Mouse (Mus musculus): ENCODE measurements at regions not wholly inside any gene's neighbourhood (a gene's known extent, or its start where the extent isn't known, plus 50 kb on each side); places are given as distances from the start of the nearest gene placed in this dataset.
A peak's percentile ranks its signal among the peaks of the same experiment; 100 is the strongest.

DNA sequence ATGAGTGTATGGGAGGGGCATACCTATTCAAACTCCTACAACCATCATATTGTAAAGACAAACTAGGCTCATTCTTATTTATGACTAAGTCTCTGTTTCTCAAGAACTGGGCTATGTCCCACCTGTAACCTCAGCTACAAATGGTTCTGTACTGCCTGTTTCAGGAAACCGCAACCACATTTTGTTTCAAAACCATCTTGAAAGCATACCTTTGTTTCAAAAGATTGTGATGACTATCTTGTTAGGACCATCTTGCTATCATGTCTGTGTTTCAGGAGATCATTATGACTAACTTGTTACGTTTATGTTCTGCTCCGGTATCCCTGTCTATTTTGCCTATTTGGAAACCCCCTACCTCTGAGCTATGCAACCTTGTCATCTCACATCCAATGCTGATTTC is 340.2 kb upstream of the Cblb start:
- DNase-seq = no peak

DNA sequence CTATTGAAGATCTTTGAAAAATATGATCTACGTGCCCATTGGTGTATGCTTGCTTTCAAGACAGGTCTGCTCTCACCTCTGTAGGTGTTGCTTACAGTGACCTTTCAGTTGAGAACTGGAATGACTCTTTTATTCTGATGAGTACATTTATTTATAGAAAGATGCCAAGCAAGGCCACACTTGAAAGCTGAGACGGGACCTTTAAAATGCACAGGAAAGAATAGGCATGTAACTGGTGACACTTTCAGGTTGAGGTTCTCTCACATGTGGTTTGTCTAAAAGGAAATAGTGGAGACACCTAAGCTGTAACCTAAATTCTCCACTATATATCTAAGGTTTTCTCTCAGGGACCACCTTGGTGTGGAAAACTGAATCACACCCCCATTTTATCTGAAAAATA is 326.0 kb upstream of the Cblb start:
- DNase-seq = no peak

DNA sequence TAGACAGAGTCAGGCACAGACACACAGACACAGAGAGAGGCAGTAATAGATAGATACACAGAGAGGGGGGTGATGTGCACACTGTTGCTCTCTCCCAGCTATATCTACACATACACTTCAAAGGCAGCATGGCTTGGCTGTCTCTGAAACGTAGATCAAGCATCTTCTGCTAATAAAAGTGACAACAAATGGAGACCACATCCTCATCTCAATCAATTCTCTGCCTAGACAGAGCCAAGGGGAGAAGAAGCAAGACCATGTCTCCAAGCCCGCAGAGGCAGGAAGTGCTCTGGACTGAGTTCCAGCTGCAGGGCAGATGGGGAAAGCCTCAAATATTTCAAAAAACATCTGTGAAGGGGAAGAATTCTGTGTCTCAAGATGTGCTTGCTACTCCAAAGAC is 312.3 kb upstream of the Cblb start:
- DNase-seq = no peak

DNA sequence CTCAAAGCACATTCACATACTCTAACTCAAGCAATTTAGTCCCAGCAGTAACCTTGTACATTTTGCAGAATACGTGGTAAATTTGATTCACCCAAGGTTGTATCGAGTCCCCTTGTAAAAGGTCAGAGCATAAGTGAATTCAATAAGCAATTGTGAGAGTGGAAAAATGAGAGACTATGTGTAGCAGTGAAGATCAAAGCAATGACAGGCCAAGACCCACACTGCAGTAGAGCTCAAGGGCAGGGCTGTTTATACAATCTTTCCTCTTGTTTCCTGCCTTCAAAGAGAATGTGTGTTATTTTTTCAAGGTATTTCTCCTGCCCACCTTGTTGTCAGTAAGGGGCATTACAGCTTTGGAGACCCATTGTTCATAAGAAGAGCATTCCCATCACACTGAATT is 311.4 kb upstream of the Cblb start:
- no peak for DNase-seq

DNA sequence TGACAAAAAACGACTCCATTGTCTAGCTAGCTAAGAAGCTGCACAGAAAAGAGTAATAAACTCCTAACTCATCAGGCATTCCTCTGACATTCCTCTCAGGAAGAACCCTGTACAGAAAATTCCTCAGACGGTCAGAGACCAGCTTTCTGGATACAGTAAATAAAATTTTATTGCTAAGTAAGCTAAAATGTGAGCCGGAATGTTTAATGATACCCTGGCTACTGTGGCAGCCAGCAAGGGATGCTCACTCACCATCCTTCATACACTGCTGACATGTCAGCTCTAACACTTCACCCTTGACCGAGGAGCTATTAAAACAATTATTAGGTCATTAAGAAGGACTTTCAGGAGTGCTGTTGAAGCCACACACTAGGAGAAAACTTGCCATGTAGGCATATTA is 308.3 kb upstream of the Cblb start:
- no peak for DNase-seq

DNA sequence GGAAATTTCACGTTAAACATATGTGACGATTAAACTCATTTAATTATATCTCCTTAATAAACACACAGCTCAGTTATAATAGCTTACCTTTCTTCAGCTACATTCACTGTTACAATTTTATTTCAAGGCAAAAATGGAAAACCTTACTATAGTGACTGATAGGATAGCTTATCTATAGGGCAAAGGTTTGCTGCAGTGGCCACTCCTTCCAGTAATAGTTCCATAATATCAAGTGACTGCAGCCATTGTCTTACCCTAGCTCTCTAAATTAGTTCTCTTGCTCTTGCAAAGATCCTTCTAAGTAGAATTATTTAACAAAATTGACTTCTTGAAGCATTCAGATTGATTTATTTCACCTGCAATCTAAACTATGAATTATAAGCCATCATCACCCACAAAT is 289.1 kb upstream of the Cblb start:
- DNase-seq = no peak

DNA sequence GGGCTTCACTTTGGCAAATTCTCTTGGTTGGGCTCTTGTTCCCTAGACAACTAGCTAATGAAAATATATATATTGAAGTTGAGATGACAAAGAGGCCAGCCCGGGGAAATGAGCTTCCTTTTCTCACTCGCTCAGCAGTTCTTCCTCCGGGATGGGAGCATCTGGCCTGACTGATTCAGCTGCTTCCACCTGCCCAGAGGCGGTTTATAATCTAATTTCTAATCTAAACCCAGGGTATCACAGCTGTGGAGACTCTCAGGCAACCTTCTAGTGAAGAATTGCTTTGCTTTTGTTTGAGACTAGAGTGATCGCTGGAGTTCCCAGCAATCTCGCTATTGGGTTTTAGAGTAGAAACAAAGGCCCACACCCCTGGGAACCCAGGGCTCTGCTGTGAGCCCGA is 279.1 kb upstream of the Cblb start:
- no peak for DNase-seq

DNA sequence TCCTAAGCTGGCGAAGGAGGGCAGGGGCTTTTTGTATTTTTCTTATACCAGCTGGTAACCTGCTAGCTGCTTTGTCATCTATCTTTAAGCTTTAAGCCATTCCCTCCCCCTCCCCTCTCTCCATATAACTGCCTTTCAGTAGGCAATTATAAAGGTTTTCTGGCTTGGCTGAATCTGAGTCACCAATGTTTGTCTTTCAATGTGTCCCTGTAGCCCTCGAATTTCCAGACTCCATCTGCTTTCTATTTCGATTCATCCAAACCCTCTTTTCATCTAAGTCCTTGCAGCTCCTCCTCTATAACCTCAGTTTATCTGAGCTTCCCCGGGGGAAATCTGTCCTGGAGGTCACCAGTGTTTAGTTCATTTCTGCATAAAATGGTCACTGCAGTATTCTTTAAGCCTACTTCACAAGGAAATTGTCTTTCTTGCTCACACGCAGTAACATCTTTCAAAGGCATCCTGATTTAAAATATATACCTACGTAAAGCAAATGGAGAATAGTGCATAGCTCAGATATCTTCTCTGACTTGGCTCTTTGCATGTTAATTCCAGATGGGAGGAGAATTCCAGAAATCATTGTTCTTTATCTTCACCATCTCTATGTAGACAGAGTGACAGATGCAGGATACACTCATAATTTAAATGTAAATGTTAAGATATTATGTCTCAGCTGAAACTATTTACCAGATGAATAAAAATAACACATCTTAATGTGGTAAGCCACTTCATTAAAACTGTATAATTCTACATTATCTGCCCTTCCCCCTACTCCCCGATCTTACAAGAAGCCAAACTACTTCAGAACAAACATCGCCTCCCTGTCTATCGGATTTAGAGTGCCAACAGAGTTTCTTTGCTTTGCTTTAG is 272.4 kb upstream of the Cblb start:
- no peak for DNase-seq

DNA sequence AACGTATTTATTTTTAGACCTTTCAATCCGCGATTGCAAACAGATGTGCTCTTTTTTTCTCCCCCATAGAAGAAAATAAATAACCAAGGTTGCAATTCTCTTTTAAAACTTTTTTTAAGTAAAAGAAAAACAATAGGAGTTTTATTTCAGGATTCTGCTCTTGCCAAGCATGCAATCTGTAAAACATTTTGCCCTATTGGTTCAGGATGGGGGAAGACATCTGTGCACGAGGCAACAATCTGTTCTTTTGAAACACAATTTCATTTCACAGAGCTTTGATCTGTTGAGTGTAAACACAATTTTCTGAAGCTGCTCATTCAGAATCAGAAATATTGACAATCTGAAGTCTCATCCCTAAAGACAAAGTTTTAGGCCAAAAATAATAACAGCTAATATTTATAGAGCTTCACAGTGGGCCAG is 271.8 kb upstream of the Cblb start:
- no peak for DNase-seq

DNA sequence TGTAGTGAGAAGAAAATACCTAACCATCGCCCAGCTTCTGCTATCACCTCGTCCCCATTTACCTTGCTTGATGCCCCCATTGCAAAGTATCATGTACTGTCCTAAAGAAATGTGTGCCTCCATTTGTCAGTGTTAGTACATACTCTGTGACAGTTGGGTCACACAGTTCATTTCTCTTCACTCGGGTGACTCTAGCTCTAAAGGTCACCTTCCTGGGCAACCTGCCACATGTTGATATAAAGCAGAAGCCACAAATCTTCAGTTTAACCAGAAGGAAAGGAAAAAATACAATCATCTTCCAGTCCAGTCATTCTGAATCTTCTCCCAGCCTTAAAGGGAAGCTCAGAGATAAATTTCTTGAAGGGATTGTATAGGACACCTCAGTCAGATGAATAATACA is 263.5 kb upstream of the Cblb start:
- no peak for DNase-seq

DNA sequence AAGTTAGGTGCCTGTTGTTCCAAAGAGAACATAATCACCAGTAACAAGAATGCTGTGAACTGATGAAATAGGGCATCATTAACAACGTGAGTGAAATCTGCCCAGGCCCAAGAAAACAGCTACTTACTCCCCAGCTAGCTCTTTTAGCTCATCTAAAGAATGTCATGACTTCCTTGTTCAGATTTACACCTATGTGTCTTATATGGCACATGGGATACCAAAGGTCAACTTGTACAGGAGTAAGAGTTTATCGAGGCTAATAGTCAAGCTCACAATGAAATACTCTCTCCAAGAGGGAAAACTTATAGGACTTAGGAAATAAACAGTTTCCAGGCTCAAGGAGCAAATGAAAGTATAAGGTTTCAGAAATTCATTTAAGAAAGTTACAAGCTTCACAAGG is 252.1 kb upstream of the Cblb start:
- DNase-seq = no peak

DNA sequence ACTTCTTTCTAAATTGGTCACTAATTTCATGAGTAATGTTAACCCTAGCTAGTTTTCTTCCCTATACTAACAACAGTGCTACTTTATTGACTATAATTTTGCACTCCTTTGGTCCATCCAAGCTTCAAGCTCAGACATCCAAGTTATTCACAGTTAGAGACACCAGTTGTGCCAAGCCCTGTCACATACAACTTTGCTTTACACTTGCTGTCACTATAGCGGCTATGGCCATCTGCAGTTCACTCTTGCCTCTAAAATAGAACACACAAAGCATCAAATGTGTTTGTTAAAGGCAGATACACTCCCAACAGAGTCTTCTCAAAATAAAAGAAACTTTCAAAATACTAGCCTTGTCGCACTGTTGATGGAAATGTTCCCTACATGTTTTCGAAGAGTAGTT is 236.0 kb upstream of the Cblb start:
- no peak for DNase-seq

DNA sequence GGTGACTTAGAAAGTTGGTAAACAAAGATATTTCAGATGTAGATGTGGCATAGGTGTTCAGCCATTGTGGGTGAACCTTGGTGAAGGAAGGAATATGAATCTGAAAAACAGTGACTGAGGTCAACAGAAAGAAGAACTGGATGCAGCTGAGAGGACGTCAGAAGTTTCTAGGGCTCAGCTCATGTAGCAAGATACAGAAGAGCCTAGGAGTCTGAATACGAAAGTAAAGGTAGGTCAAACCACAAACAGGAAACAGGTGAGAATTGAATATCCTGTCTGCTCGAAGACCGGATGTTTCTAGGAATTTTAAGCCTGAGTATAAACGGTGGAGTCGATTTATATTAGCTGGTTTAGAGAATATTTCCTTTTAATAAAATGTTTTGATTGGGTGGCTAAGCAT is 223.7 kb upstream of the Cblb start:
- no peak for DNase-seq

DNA sequence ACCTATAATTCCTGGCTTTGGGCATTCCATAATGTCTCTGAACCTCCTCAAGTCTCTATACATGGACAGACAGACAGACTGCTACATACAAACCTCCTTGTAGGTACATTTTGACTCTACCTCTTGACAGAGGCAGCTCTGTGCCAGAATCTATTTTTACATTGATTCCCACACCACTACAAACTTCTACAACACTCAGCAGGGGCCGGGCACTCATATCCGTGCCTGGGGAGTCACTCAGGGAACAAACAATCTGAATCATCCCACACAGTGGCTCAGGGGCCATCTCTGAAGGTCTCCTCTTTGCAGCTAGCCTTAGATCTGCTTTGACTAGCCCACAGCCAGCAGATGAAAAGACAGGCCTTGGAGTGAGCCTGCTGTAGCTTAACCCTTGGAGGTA is 221.9 kb upstream of the Cblb start:
- no peak for DNase-seq

DNA sequence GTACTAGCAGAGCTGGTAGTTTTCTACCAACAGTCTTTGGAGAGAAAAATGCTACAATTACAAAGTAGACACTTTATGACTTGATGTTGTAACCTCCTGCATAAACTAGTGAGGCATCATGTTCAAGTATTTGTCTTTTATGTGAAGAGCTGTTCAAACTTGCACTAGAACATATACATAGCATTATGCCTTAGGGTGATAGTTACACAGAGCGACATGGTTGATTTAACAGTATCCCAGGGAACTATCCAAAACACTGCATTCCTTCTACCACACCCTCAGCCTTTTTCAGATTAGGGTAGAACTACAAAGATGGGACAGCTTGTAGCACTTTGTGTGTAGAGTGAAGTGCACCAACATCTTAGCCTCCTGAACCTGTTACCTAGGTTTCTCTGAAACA is 220.0 kb upstream of the Cblb start:
- no peak for DNase-seq

DNA sequence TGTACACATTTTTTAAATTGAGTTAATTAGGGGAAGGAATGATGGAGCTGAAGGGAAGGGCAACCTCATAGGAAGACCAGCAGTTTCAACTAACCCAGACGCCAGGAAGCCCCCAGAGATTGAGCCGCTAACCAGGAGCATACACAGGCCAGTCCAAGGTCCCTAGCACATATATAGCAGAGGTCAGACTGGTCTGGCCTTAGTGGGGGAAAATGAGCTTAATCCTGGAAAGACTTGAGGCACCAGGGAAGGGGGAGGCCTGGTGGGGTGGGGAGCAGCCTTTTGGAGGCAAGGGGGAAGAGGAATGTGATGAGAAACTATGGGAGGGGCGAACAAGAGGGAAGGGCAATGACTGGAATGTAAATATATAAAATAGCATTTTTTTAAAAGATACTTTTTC is 188.3 kb upstream of the Cblb start:
- DNase-seq = no peak

DNA sequence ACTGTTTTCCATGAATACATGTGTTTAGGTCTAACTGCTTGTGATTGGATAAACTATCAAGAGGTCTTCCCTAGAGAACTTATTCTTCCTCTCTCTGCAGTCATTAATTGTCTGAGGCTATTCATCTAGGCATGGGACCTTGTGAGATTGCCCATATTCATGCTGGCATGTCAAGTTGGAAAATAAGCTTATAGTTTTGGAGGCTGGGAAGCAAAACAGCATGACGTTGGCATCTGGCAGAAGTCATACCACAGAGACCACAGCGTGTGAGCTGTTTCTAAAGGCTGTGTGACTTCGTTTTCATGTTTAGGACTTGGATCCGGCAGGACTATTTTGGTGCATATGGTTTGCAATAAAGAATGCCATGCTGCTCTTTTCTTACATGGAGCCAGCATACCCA is 185.5 kb upstream of the Cblb start:
- peak; percentile 2 for DNase-seq

DNA sequence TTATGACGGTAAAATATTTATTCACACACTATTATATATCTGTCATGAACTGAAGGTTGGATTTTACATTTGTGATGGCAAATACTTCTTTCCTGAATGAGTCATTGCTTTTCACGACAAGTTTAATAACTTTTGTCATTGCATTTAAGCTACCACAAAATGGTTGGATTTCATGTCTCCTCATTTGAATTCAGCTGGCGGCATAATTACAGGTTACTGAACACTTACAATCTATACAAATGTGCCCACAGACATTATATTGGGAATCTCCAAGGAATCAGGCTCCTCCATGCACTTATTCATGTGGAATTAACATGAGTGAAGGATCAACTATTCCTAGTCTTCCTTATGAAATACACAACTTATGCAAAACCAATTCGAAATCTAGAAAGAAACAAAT is 150.3 kb upstream of the Cblb start:
- no peak for DNase-seq

DNA sequence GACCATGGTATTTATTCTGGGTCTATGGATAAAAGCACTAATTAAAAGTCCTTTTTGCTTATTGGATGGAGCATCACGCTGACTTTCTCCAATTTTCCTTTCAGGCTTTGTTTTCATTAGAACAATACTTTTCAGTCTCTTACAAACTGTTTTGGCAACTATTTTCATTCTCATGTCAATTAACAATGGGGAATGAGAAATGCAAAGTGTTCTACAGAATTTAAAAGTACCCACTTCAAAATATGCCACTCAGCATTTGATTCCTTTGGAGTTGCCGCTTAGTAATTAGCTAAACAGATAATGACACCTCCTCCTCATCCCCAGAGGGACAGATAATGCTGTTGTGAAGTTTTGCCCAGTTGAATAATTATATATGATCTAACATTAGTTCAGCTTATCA is 149.9 kb upstream of the Cblb start:
- no peak for DNase-seq

DNA sequence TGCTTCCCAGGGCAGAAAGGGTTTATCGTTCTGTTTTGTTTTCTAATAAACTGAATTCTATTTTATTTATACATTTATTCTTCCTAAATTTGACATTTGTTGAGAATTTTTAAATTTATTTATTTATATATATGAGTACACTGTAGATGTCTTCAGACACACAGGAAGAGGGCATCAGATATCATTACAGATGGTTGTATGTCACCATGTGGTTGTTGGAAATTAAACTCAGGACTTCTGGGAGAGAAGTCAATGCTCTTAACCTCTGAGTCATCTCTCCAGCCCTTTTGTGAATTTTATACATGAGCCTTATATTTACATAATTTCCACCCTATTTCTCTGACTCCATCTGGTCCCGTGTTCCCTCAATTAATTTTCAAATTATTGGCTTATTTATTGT is 147.2 kb upstream of the Cblb start:
- no peak for DNase-seq

DNA sequence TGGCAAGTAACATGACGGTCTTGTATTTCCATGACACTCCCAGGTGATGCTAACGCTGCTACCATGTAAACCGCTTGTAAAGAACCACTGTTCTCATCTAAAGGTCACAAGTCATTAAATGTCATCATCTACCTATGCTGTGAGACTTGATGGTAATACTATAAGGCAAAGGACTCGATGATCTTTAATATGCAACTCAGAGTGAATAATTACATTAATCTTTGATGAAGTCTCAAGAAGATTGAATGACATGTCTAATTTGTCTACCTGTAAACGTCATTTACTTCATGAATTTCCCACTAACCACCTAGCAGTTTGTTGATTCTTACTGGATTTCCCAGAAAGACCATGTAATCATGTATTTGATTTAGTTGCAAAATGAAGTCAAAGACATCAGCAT is 143.5 kb upstream of the Cblb start:
- no peak for DNase-seq

DNA sequence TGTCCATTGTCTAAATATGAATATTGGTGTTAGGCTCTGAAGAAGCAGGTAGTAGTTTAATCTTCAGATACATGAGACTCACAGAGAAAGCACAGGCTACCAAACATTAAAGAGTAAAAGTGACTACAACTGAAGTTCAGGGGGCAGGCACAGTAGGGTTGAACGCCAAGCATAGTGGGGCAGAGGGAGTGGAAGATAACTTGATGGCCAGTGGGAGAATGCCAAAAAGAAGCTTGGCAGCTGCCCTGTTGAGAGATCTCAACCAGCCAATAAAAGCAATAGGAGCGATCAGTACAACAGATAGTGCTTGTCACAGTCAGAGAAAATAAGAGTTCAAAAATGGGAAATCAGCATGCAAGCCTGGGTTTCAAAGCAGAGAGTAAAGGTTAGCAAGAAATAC is 125.4 kb upstream of the Cblb start:
- DNase-seq = no peak

DNA sequence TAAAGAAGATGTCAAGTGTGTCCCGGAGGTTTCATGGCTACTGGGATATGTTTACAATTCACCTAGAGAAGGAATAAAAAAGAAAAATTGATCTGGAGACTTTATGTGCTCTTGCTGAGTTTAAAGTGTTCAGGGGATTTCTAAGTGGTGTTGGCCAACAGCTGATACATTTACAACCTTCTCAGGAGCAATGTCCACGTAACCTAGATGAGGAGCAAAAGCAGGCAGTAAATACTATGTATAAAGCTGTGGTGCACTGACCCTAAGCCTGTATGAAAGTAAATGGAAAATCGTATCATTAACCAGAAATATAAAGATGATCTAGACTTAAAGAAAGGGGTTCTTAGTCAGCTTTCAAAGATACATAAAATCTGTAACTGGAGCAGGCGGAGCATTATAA is 124.3 kb upstream of the Cblb start:
- DNase-seq = no peak

DNA sequence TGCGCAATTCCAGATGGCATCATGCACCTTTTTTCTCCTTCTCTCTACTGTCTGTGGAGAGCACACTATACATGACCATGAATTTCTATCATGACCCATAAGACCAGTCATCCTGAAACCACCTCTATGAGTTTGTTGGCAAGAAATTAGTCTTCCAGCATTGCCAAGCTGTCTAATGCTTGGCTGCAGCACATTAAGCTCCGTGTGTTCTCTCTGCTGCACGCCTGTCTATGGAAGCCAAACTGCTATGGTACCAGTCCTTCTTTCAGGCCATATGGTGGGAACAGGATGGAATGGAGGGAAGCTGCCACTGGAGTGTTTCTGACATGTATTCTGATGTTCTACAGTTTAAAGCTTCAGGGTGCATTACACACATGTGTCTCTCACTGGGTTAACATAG is 121.0 kb upstream of the Cblb start:
- peak; percentile 90 for DNase-seq

DNA sequence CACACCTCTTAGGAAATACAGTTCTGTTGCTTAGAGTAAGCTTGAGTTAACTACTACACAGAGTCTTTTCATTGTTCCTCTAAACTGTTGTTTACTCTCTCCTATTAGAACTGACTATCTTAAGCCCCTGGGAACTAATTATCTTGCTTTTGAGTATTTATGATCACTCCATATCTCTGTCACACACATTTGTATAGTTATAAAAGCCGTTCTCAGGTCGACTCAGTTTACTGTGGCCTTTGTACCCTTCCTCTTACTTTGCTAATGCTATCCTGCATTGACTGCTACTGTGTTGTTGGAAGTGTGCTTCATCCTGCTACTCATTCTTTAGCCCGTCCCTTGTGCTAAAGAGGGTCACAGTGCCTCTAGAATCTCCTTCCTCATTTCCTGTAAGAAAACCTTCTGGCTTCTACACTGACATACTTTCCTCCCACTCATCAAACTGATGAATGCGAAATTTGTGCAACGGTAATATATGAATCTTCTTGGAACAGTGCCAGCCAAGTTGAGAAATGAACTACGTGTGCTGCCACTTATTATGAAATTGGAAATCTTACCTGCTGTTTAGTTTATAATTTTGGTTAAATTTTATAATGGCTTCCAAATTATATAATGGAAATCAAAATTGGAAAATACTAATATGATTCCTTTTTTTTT is 119.8 kb upstream of the Cblb start:
- DNase-seq = no peak

Measured in cerebellum, adult 11-12 months (tissue).